Mouse (Mus musculus) heart, embryonic 11.5 days (tissue): ENCODE data around the gene Enpp3. TPM values are rescaled to one million over a fixed set of nuclear protein-coding genes. Genes with fewer than 3 reads are reported as not detected.
"Not testable (repeated sequence)": the region's sequence is repeated elsewhere in the genome, so short reads cannot be mapped to it uniquely, and the experiment has no call there.

Source experiments
- ATAC-seq: fragments of 200-750 bp; cut with Nextera tagmentation; replicated peaks from 2 replicates; pipeline ENCODE4 v1.8.0; 2017; ENCODE audit warnings: moderate library complexity; ENCODE audit not compliant: insufficient number of reproducible peaks, low FRiP score, low TSS enrichment
- H3K27ac ChIP-seq: fragments of 300-500 bp; sonication (generic); 2 replicates; pipeline ENCODE4 v1.5.1; 2014; ENCODE audit warnings: mild to moderate bottlenecking, low read depth, low read length
- H3K27me3 ChIP-seq: fragments of 300-500 bp; sonication (generic); 2 replicates; pipeline ENCODE4 v1.6.1; 2014; ENCODE audit warnings: mild to moderate bottlenecking, low read length, mixed read lengths; ENCODE audit not compliant: control insufficient read depth, insufficient read depth
- H3K36me3 ChIP-seq: fragments of 300-500 bp; sonication (generic); 2 replicates; pipeline ENCODE4 v1.6.1; 2014; ENCODE audit warnings: mild to moderate bottlenecking, low read length, moderate library complexity, mixed read lengths; ENCODE audit not compliant: control insufficient read depth, insufficient read depth
- H3K4me1 ChIP-seq: fragments of 300-500 bp; sonication (generic); 2 replicates; pipeline ENCODE4 v1.6.1; 2014; ENCODE audit warnings: low read length; ENCODE audit not compliant: control insufficient read depth, insufficient read depth
- H3K4me2 ChIP-seq: fragments of 300-500 bp; sonication (generic); 2 replicates; pipeline ENCODE4 v1.6.1; 2014; ENCODE audit warnings: mild to moderate bottlenecking, moderate library complexity
- H3K4me3 ChIP-seq: fragments of 300-500 bp; sonication (generic); 2 replicates; pipeline ENCODE4 v1.5.1; 2014; ENCODE audit warnings: low read depth, low read length
- H3K9ac ChIP-seq: fragments of 300-500 bp; sonication (generic); 2 replicates; pipeline ENCODE4 v1.6.1; 2014; ENCODE audit warnings: mild to moderate bottlenecking, low read depth, low read length, moderate library complexity
- H3K9me3 ChIP-seq: fragments of 300-500 bp; sonication (generic); replicated peaks from 2 replicates; pipeline ENCODE4 v1.6.1; 2016; ENCODE audit warnings: low read length; ENCODE audit not compliant: control insufficient read depth
- WGBS: fragments of 180-500 bp; shearing (Covaris S2); extraction: QIAGEN DNeasy Blood & Tissue Kit; methylation state at CpG from one replicate; pipeline ENCODE4 v1.1.7; 2014; ENCODE audit not compliant: insufficient replicate concordance; 5-methylcytosine and 5-hydroxymethylcytosine counted together
- polyA plus RNA-seq: library from polyadenylated mRNA; unstranded; fragments of >200 nt; fragmentation: Nextera tagmentation; extraction: Ambion mirVana; gene quantifications from 2 replicates; pipeline ENCODE4 v1.2.1, GENCODE M21; 2014

Gene Enpp3
- polyA plus RNA-seq, 1 experiment from 2014 or later, result 2.0 TPM

DNA sequence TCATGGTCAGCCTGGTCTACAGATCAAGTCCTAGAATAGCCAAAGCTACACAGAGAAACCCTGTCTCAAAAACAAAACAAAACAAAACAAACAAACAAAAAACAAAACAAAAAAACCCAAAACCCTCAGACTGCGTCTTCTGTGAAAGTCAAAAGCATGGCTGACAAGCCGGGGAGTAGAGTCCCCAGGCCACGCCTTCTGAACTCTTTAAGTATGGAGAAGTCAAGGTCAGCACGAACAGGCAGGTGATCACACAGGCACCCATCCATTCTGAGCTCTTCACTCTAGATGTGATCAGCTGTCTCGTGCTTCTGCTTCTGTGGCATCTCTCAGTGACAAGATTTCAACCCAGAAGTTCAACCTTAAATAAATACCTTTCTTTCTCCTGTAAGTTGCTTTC, 35.9 kb downstream of the Enpp3 start:
- H3K9me3 ChIP-seq, result peaks cover 4% of the 10 kb centered on the region; the same call in 1 of the 2 replicates
- no peak overlapping the region for H3K27ac ChIP-seq
- H3K9ac ChIP-seq, result no peak overlapping the region
- 76% methylated on average over 5 of the region's 5 CpGs for WGBS
- no peaks in the 10 kb centered on the region for H3K4me1 ChIP-seq
- no peaks in the 10 kb centered on the region for H3K36me3 ChIP-seq
- no peak for ATAC-seq
- no peaks in the 10 kb centered on the region for H3K27me3 ChIP-seq
- no peak overlapping the region for H3K4me3 ChIP-seq
- no peak overlapping the region for H3K4me2 ChIP-seq

GRCm38 (mm10) chr10:24805876-24806275, 36.7 kb downstream of the Enpp3 start:
- peaks cover 4% of the 10 kb centered on the region; the same call in 1 of the 2 replicates for H3K9me3 ChIP-seq
- 88% methylated on average over 10 of the region's 10 CpGs for WGBS
- ATAC-seq, result 0 out of 2 replicates have a peak, but pooled peaks have one; percentile 18
- H3K27me3 ChIP-seq, result no peaks in the 10 kb centered on the region
- H3K4me1 ChIP-seq, result no peaks in the 10 kb centered on the region
- no peak overlapping the region for H3K27ac ChIP-seq
- no peak overlapping the region for H3K9ac ChIP-seq
- no peak overlapping the region for H3K4me2 ChIP-seq
- H3K36me3 ChIP-seq, result no peaks in the 10 kb centered on the region
- no peak overlapping the region for H3K4me3 ChIP-seq

- Histone ChIP-seq H3K27me3 (no peaks in the 10 kb centered on the region), H3K4me2 (no peak overlapping the region), H3K27ac (no peak overlapping the region), H3K9ac (no peak overlapping the region), H3K9me3 (peaks cover 4% of the 10 kb centered on the region; the same call in 1 of the 2 replicates), H3K4me1 (no peaks in the 10 kb centered on the region), H3K4me3 (no peak overlapping the region), H3K36me3 (no peaks in the 10 kb centered on the region)
- ATAC-seq, result no peak
- WGBS, result 62% methylated on average over 2 of the region's 2 CpGs
These were observed 37.5 kb downstream of the Enpp3 start for GRCm38 (mm10) chr10:24805173-24805572.

GRCm38 (mm10) chr10:24802742-24803244, 39.8 kb downstream of the Enpp3 start:
- H3K4me1 ChIP-seq, H3K27ac ChIP-seq, H3K36me3 ChIP-seq, H3K4me2 ChIP-seq, H3K9ac ChIP-seq, ATAC-seq, H3K9me3 ChIP-seq, H3K4me3 ChIP-seq, H3K27me3 ChIP-seq: not testable (repeated sequence)
- 64% methylated on average over 2 of the region's 2 CpGs for WGBS

GRCm38 (mm10) chr10:24801796-24802195, 40.8 kb downstream of the Enpp3 start:
- 87% methylated on average over 2 of the region's 2 CpGs for WGBS
- Histone ChIP-seq H3K27ac (no peak overlapping the region), H3K4me3 (no peak overlapping the region), H3K4me2 (no peak overlapping the region), H3K36me3 (no peaks in the 10 kb centered on the region), H3K9me3 (peaks cover 4% of the 10 kb centered on the region; the same call in 1 of the 2 replicates), H3K27me3 (no peaks in the 10 kb centered on the region), H3K4me1 (no peaks in the 10 kb centered on the region), H3K9ac (no peak overlapping the region)
- no peak for ATAC-seq

DNA sequence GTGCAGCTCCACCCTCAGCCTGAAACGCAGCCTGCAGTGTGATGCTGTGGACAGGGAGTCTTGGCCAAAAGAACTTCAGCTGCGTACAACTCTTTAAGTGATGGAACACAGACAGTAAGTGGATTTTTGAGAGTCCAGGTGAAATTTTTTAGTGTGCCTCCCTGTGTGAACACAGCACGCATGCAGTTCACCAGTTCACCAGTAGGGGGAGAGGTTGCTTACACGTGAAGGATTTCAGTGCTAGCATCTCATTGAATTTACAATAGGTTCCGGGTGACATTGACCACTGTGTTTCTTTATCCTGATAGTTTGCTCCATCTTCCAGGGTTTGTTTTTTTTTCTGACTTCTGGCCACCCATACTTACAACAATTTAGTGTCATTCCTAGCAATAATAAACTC, 45.4 kb downstream of the Enpp3 start:
- 50% methylated on average over 5 of the region's 5 CpGs for WGBS
- H3K36me3 ChIP-seq, result no peaks in the 10 kb centered on the region
- H3K9ac ChIP-seq, result no peak overlapping the region
- H3K27ac ChIP-seq, result no peak overlapping the region
- no peaks in the 10 kb centered on the region for H3K4me1 ChIP-seq
- ATAC-seq, result no peak
- H3K4me3 ChIP-seq, result no peak overlapping the region
- no peak overlapping the region for H3K4me2 ChIP-seq
- no peaks in the 10 kb centered on the region for H3K27me3 ChIP-seq
- H3K9me3 ChIP-seq, result peaks cover 6% of the 10 kb centered on the region; the same call in 1 of the 2 replicates

DNA sequence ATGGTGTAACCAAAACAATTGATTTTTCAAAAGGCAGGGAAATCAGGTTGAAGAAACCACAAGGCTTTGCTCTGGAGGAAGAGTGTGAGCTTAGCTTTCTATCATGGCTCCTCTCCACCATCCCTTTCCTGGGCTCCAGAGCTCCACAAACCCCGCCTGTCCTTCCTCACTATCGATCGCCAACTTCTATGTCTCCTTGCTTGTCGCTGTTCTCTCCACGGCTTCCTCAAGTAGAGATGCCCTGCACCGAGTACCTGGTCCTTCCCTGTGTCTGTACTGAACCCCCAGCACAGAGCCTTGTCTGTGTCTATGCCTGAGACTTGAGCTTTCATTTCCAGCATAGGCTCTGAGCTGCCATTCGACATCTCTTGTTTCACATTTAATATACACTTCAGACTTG, 49.9 kb downstream of the Enpp3 start:
- H3K4me3 ChIP-seq, result no peak overlapping the region
- no peak for ATAC-seq
- no peak overlapping the region for H3K4me2 ChIP-seq
- peaks cover 5% of the 10 kb centered on the region for H3K4me1 ChIP-seq
- H3K27me3 ChIP-seq, result no peaks in the 10 kb centered on the region
- peaks cover 3% of the 10 kb centered on the region; the same call in 1 of the 2 replicates for H3K9me3 ChIP-seq
- no peak overlapping the region for H3K27ac ChIP-seq
- no peak overlapping the region for H3K9ac ChIP-seq
- WGBS, result 82% methylated on average over 7 of the region's 7 CpGs
- no peaks in the 10 kb centered on the region for H3K36me3 ChIP-seq

DNA sequence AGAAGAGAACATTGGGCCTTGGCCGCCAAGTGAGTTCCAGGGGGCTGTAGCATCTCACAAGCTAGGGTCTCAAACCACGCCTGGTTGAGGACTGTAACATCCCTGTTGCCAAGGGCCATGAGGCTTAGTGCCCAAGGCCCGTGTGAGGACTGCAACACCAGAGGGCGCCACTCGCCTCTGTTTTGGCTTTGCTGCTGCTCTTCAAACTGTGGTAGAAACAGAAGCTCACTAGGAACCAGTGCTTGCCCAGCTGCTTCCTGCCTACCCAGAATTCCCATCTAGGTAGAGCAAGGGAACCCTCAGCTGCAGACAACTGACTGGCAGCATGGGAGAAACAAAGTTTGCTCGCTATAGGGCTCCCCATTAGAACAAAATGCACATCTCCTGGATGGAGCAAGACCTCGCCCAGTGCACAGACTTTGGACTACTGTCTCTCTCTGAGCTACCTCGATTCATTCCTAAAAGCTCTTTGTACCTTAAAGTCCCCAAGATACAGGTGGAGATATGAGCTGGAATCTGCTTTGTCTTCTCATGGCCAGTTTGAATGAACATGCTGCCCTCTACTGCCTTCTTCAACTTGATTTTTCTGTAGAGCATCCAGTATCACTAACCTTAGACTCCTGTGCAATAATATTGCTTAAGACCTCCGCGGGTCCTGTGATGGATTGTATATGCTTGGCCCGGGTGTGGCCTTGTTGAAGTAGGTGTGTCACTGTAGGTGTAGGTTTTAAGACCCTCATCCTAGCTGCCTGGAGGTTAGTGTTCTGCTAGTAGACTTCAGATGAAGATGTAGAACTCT, 52.7 kb downstream of the Enpp3 start:
- H3K4me3 ChIP-seq, result no peak overlapping the region
- no peak for ATAC-seq
- no peaks in the 10 kb centered on the region for H3K9me3 ChIP-seq
- no peaks in the 10 kb centered on the region for H3K27me3 ChIP-seq
- no peaks in the 10 kb centered on the region for H3K36me3 ChIP-seq
- H3K4me1 ChIP-seq, result peaks cover 5% of the 10 kb centered on the region
- no peak overlapping the region for H3K27ac ChIP-seq
- no peak overlapping the region for H3K9ac ChIP-seq
- no peak overlapping the region for H3K4me2 ChIP-seq
- 69% methylated on average over 11 of the region's 11 CpGs for WGBS

GRCm38 (mm10) chr10:24785345-24785744, 57.3 kb downstream of the Enpp3 start:
- no peaks in the 10 kb centered on the region for H3K9me3 ChIP-seq
- H3K27ac ChIP-seq, result no peak overlapping the region
- no peaks in the 10 kb centered on the region for H3K27me3 ChIP-seq
- no peaks in the 10 kb centered on the region for H3K36me3 ChIP-seq
- no peak overlapping the region for H3K4me3 ChIP-seq
- WGBS, result 90% methylated on average over 4 of the region's 4 CpGs
- no peak overlapping the region for H3K4me2 ChIP-seq
- H3K4me1 ChIP-seq, result peaks cover 7% of the 10 kb centered on the region
- no peak overlapping the region for H3K9ac ChIP-seq
- no peak for ATAC-seq
